Mouse (Mus musculus) neutrophil, adult 83 days (primary cell): ENCODE results near the gene Fundc2. TPM values are rescaled to one million over a fixed set of nuclear protein-coding genes. Genes with fewer than 3 reads are reported as not detected.

Source experiments
- total RNA-seq, 2 experiments: library from RNA; stranded (reverse); gene quantifications; one replicate each; pipeline ENCODE4 v1.2.4; 2023

The Fundc2 gene
- 10 to 100 TPM in 1 of 2 experiments, 1 to 10 TPM in 1; 9.0 to 10.2 TPM for total RNA-seq

GRCm38 (mm10) chrX:75382195-75382771 is at the start of gene Fundc2, which contains the start of gene F8:
Fundc2 (plus strand) TSS chrX:75382399.
F8 (minus strand) TSS chrX:75382615.

GRCm38 (mm10) chrX:75415936-75416785 is 34.0 kb downstream of the Fundc2 start, which contains the start of the genes Cmc4, Mtcp1 and Brcc3:
Cmc4 (minus strand) TSS chrX:75416584.
Mtcp1 (minus strand) TSS chrX:75416588.
Brcc3 (plus strand) TSS chrX:75416628.

Other genes with a start within 250 kb of the Fundc2 start
- not detected for gene Smim9, start 218.6 kb upstream of the Fundc2 start, total RNA-seq
- under 1 TPM; 0.18 to 0.44 TPM for gene F8, start 216 bp downstream of the Fundc2 start, total RNA-seq
- 1 to 10 TPM; 5.5 to 7.0 TPM for gene Cmc4, start 34.2 kb downstream of the Fundc2 start, total RNA-seq
- 1 to 10 TPM; 3.6 to 5.2 TPM for gene Mtcp1, start 34.2 kb downstream of the Fundc2 start, total RNA-seq
- 10 to 100 TPM; 15.1 to 17.3 TPM for gene Brcc3, start 34.2 kb downstream of the Fundc2 start, total RNA-seq
- gene Vbp1, start 131.9 kb downstream of the Fundc2 start, total RNA-seq, result 10 to 100 TPM; 39.9 to 41.4 TPM
- gene Rab39b, start 195.8 kb downstream of the Fundc2 start, total RNA-seq, result not detected